ENCODE assay signal across 8 mouse cellular contexts in the genomic region with DNA sequence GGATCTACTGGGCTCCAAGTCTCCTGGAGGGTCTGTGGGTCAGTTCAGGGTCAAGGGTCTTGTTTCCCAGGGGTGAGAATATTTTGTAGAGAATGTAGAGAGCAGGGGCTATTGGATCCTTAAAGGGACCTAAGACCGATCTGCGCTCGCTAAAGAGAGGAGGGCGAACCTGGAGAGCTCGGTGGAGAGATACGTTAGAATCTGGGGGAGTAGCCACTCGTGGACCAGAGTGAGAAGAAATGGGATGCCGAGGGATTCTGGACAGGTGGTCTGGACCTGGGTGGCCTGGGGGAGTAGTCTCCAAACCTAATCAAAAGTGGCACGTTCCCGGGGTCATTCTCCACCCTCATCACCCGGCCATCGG. TPM values are rescaled to one million over a fixed set of nuclear protein-coding genes. Genes with fewer than 3 reads are reported as not detected.
DNase-seq lines count a peak whose midpoint lies in the region; ATAC-seq and TF ChIP-seq lines count a peak whose summit lies in the region.

No protein-coding gene starts in this region.

- 2% methylated on average over 12 of the region's 12 CpGs for WGBS in heart, embryonic 13.5 days
- WGBS in forebrain, postnatal 0 days, result under 1% methylated on average over 12 of the region's 12 CpGs
- 2% methylated on average over 12 of the region's 12 CpGs for WGBS in midbrain, embryonic 10.5 days

- TF ChIP-seq CTCF in MEL (IDR thresholded peaks at IDR 0.05 in 2 of 3, conservative IDR thresholded peaks at IDR 0.05 in 1 of 3; ENCODE audit: control insufficient read depth in 1 of 3, insufficient read depth in 1 of 3, low read depth in 2 of 3, low read length in 3 of 3, poor library complexity in 1 of 3, severe bottlenecking in 1 of 3), result no peak
- no peak for TF ChIP-seq CTCF in forebrain, postnatal 0 days (IDR thresholded peaks at IDR 0.05; ENCODE audit: low read depth)

- TF ChIP-seq EP300 in MEL (IDR thresholded peaks at IDR 0.05; ENCODE audit: low read depth in 1 of 2, low read length in 2 of 2), result no peak

- H3K4me2 ChIP-seq in heart, embryonic 13.5 days, result peak overlapping the region; percentile 87
- H3K4me2 ChIP-seq in forebrain, postnatal 0 days (ENCODE audit: low read depth), result peak overlapping the region; percentile 96

- H3K4me3 ChIP-seq in heart, embryonic 13.5 days, result peak overlapping the region; percentile 55
- H3K4me3 ChIP-seq in MEL (ENCODE audit: control insufficient read depth in 1 of 2, insufficient read depth in 1 of 2, low read depth in 2 of 2, low read length in 2 of 2), result peak overlapping the region; percentile 45 to 59
- H3K4me3 ChIP-seq in forebrain, postnatal 0 days (ENCODE audit: low read depth, low read length), result peak overlapping the region; percentile 42
- H3K4me3 ChIP-seq in midbrain, embryonic 10.5 days, result peak overlapping the region; percentile 64

- TF ChIP-seq RAD21 in MEL (IDR thresholded peaks at IDR 0.05; ENCODE audit: low read depth, low read length), result no peak

- no peaks in the 10 kb centered on the region for H3K9me3 ChIP-seq in heart, embryonic 13.5 days
- no peaks in the 10 kb centered on the region for H3K9me3 ChIP-seq in MEL (replicated peaks; ENCODE audit: insufficient read depth, low read length)
- H3K9me3 ChIP-seq in forebrain, postnatal 0 days (ENCODE audit: low read length), result no peaks in the 10 kb centered on the region
- H3K9me3 ChIP-seq in midbrain, embryonic 10.5 days (replicated peaks), result no peaks in the 10 kb centered on the region

- intact Hi-C loops in heart, postnatal 10 days (cut with DNase I), result no loop called here

- H3K4me1 ChIP-seq in heart, embryonic 13.5 days, result peaks cover 22% of the 10 kb centered on the region
- H3K4me1 ChIP-seq in MEL (ENCODE audit: control insufficient read depth in 1 of 2, insufficient read depth in 2 of 2, low read length in 2 of 2), result peaks cover 6 to 21% of the 10 kb centered on the region in 2 experiments
- H3K4me1 ChIP-seq in forebrain, postnatal 0 days (ENCODE audit: insufficient read depth), result no peaks in the 10 kb centered on the region
- peaks cover 19% of the 10 kb centered on the region for H3K4me1 ChIP-seq in midbrain, embryonic 10.5 days

- ATAC-seq in heart, embryonic 13.5 days (ENCODE audit: extremely low read depth, insufficient number of reproducible peaks, low FRiP score, low TSS enrichment), result no peak
- ATAC-seq in forebrain, postnatal 0 days, result peak; percentile 54

- peaks cover 50% of the 10 kb centered on the region for H3K27me3 ChIP-seq in heart, embryonic 13.5 days (replicated peaks)
- no peaks in the 10 kb centered on the region for H3K27me3 ChIP-seq in MEL (ENCODE audit: control insufficient read depth in 1 of 2, insufficient read depth in 2 of 2, low read length in 2 of 2)
- H3K27me3 ChIP-seq in forebrain, postnatal 0 days (ENCODE audit: insufficient read depth, low read length), result peaks cover 3% of the 10 kb centered on the region; the same call in 1 of the 2 replicates
- H3K27me3 ChIP-seq in midbrain, embryonic 10.5 days (ENCODE audit: low read depth, poor library complexity, severe bottlenecking), result peaks cover 52% of the 10 kb centered on the region

- TF ChIP-seq POLR2A in MEL (IDR thresholded peaks at IDR 0.05; ENCODE audit: control insufficient read depth in 1 of 2, insufficient read depth in 1 of 2, low read depth in 1 of 2, low read length in 2 of 2, poor library complexity in 1 of 2), result no peak

- H3K79me2 ChIP-seq in MEL (ENCODE audit: control insufficient read depth, insufficient read depth, low read length, poor library complexity), result no peaks in the 10 kb centered on the region

- no peak overlapping the region for H3K27ac ChIP-seq in heart, embryonic 13.5 days (replicated peaks)
- no peak overlapping the region for H3K27ac ChIP-seq in MEL (ENCODE audit: control insufficient read depth, low read depth, low read length)
- no peak overlapping the region for H3K27ac ChIP-seq in forebrain, postnatal 0 days (ENCODE audit: low read depth, low read length)
- H3K27ac ChIP-seq in midbrain, embryonic 10.5 days (replicated peaks), result no peak overlapping the region

- DNase-seq in heart, postnatal 10 days, result no peak
- no peak for DNase-seq in MEL (ENCODE audit: low read depth, low spot score)
- DNase-seq in forebrain, postnatal 0 days, result peak; percentile 1
- no peak for DNase-seq in midbrain, embryonic 10.5 days (ENCODE audit: low spot score)
- DNase-seq in urinary bladder, adult 2 months (ENCODE audit: low spot score), result no peak
- DNase-seq in layer of hippocampus, adult 8-10 months (ENCODE audit: low spot score in 2 of 2), result no peak
- no peak for DNase-seq in cerebellum, postnatal 14 days

- peak overlapping the region; percentile 74 for H3K9ac ChIP-seq in heart, embryonic 13.5 days
- peak overlapping the region; percentile 53 for H3K9ac ChIP-seq in MEL (ENCODE audit: control insufficient read depth, low read depth, low read length, poor library complexity, severe bottlenecking)
- H3K9ac ChIP-seq in forebrain, postnatal 0 days, result peak overlapping the region; percentile 48

- H3K36me3 ChIP-seq in heart, embryonic 13.5 days, result no peaks in the 10 kb centered on the region
- H3K36me3 ChIP-seq in MEL (ENCODE audit: control insufficient read depth in 1 of 2, insufficient read depth in 2 of 2, low read length in 2 of 2), result peaks cover 0 to 17% of the 10 kb centered on the region in 2 experiments; a peak in 2 of 4 replicates
- H3K36me3 ChIP-seq in forebrain, postnatal 0 days (ENCODE audit: insufficient read depth), result no peaks in the 10 kb centered on the region
- no peaks in the 10 kb centered on the region for H3K36me3 ChIP-seq in midbrain, embryonic 10.5 days

TF ChIP-seq in MEL, 35 proteins besides CTCF, POLR2A, EP300 and RAD21:
- TF ChIP-seq MAFK (IDR thresholded peaks at IDR 0.05; ENCODE audit: borderline replicate concordance, low read depth, low read length) (no peak), JUND (IDR thresholded peaks at IDR 0.05; ENCODE audit: low read depth, low read length) (no peak), MYC (IDR thresholded peaks at IDR 0.05; ENCODE audit: low read depth, low read length) (no peak), BHLHE40 (IDR thresholded peaks at IDR 0.05; ENCODE audit: borderline replicate concordance, low read depth, low read length) (no peak), UBTF (IDR thresholded peaks at IDR 0.05; ENCODE audit: borderline replicate concordance, insufficient read depth, low read depth, low read length) (no peak), GATA1 (IDR thresholded peaks at IDR 0.05; ENCODE audit: low read depth, low read length) (no peak), POLR2AphosphoS5 (IDR thresholded peaks at IDR 0.05; ENCODE audit: borderline replicate concordance, low read depth, low read length) (no peak), CHD2 (IDR thresholded peaks at IDR 0.05; ENCODE audit: low read length) (no peak), MEF2A (IDR thresholded peaks at IDR 0.05; ENCODE audit: extremely low read depth, insufficient replicate concordance, low read depth, low read length, poor library complexity, severe bottlenecking) (no peak), ZKSCAN1 (IDR thresholded peaks at IDR 0.05; ENCODE audit: low read depth, low read length) (no peak), CHD1 (IDR thresholded peaks at IDR 0.05; ENCODE audit: low read depth, low read length) (no peak)

RNA-seq across cellular contexts. Expression of a gene that starts 0.4 kb away (rescaled TPM):
- 0.31 TPM in 2 replicates for polyA plus RNA-seq in heart, embryonic 13.5 days (2015; fragmentation: Nextera tagmentation; extraction: Ambion mirVana)
- total RNA-seq in heart, postnatal 10 days (2021), result 10 to 100 TPM; 78.2 to 86.1 TPM
- 1.6 and 1.9 TPM in 2 replicates for total RNA-seq in MEL (2012; rRNA removed)
- 1 to 10 TPM in 1 of 2 experiments, not detected in 1; 1.4 TPM for polyA plus RNA-seq in MEL (2012; ENCODE audit: insufficient read depth in 1 of 2, insufficient read length in 2 of 2, low read depth in 1 of 2, low replicate concordance in 2 of 2, missing spikeins in 1 of 2)
- 0.31 and 0.86 TPM in 2 replicates for total RNA-seq in forebrain, postnatal 0 days (2014; rRNA removed)
- polyA plus RNA-seq in forebrain, postnatal 0 days (2015; fragmentation: Nextera tagmentation; extraction: Ambion mirVana), result 1.1 and 1.2 TPM in 2 replicates
- polyA plus RNA-seq in midbrain, embryonic 10.5 days (2016; fragmentation: Nextera tagmentation; extraction: Ambion mirVana), result 0.22 and 0.36 TPM in 2 replicates
- polyA plus RNA-seq in urinary bladder, adult 2 months (2012; rRNA removed), result 2.7 and 5.0 TPM in 2 replicates
- total RNA-seq in layer of hippocampus, adult 8-10 months (2022), result 1 to 10 TPM; 6.5 to 7.9 (median 7.0) TPM

RNA-seq across cellular contexts. Expression of a gene that starts 27.4 kb away (rescaled TPM):
- polyA plus RNA-seq in heart, embryonic 13.5 days (2015; fragmentation: Nextera tagmentation; extraction: Ambion mirVana), result 4.7 and 5.2 TPM in 2 replicates
- total RNA-seq in heart, postnatal 10 days (2021), result 10 to 100 TPM in 1 of 2 experiments, 1 to 10 TPM in 1; 7.3 to 11.2 TPM
- total RNA-seq in MEL (2012; rRNA removed), result 5.7 and 6.9 TPM in 2 replicates
- polyA plus RNA-seq in MEL (2012; ENCODE audit: insufficient read depth in 1 of 2, insufficient read length in 2 of 2, low read depth in 1 of 2, low replicate concordance in 2 of 2, missing spikeins in 1 of 2), result 1 to 10 TPM in 1 of 2 experiments, not detected in 1; 9.9 TPM
- total RNA-seq in forebrain, postnatal 0 days (2014; rRNA removed), result 25.9 and 31.0 TPM in 2 replicates
- 11.1 and 12.3 TPM in 2 replicates for polyA plus RNA-seq in forebrain, postnatal 0 days (2015; fragmentation: Nextera tagmentation; extraction: Ambion mirVana)
- polyA plus RNA-seq in midbrain, embryonic 10.5 days (2016; fragmentation: Nextera tagmentation; extraction: Ambion mirVana), result 8.5 and 8.8 TPM in 2 replicates
- polyA plus RNA-seq in urinary bladder, adult 2 months (2012; rRNA removed), result 14.7 and 17.2 TPM in 2 replicates
- total RNA-seq in layer of hippocampus, adult 8-10 months (2022), result 10 to 100 TPM; 12.1 to 14.2 (median 13.1) TPM

RNA-seq across cellular contexts. Expression of a gene that starts 34.8 kb away (rescaled TPM):
- polyA plus RNA-seq in heart, embryonic 13.5 days (2015; fragmentation: Nextera tagmentation; extraction: Ambion mirVana), result 1.8 and 2.6 TPM in 2 replicates
- total RNA-seq in heart, postnatal 10 days (2021), result 1 to 10 TPM in 1 of 2 experiments, under 1 TPM in 1; 0.82 to 1.2 TPM
- total RNA-seq in MEL (2012; rRNA removed), result 0.39 and 0.85 TPM in 2 replicates
- under 1 TPM in 1 of 2 experiments, not detected in 1; 0.71 TPM for polyA plus RNA-seq in MEL (2012; ENCODE audit: insufficient read depth in 1 of 2, insufficient read length in 2 of 2, low read depth in 1 of 2, low replicate concordance in 2 of 2, missing spikeins in 1 of 2)
- 1.7 and 2.5 TPM in 2 replicates for total RNA-seq in forebrain, postnatal 0 days (2014; rRNA removed)
- 3.0 and 3.4 TPM in 2 replicates for polyA plus RNA-seq in forebrain, postnatal 0 days (2015; fragmentation: Nextera tagmentation; extraction: Ambion mirVana)
- polyA plus RNA-seq in midbrain, embryonic 10.5 days (2016; fragmentation: Nextera tagmentation; extraction: Ambion mirVana), result 0.38 and 0.94 TPM in 2 replicates
- 17.6 and 21.6 TPM in 2 replicates for polyA plus RNA-seq in urinary bladder, adult 2 months (2012; rRNA removed)
- total RNA-seq in layer of hippocampus, adult 8-10 months (2022), result 1 to 10 TPM in 2 of 4 experiments, under 1 TPM in 1, not detected in 1; 0.50 to 3.1 (median 2.8) TPM
